Mouse (Mus musculus) heart, postnatal 14 days (tissue): ENCODE measurements at regions not wholly inside any gene's neighbourhood (a gene's known extent, or its start where the extent isn't known, plus 50 kb on each side); places are given as distances from the start of the nearest gene placed in this dataset.
"Not testable (repeated sequence)": the region's sequence is repeated elsewhere in the genome, so short reads cannot be mapped to it uniquely, and the experiment has no call there.

Experiments
- DNase-seq, 2 experiments: peaks; one replicate each; pipeline ENCODE4 v3.0.0; 2021 to 2022
- intact Hi-C: fragments of 180-260 bp; cut with DNase I; formaldehyde crosslinking; loops from one replicate; pipeline ENCODE4 v1.15.1; 2025

- intact Hi-C loops: no loop called here
- no peak for DNase-seq
Observed at GRCm38 (mm10) chr16:23838696-23839095, 52.1 kb downstream of the Sst start.

GRCm38 (mm10) chr16:23838114-23838513, 52.6 kb downstream of the Sst start:
- intact Hi-C loops: no loop called here
- DNase-seq: no peak

GRCm38 (mm10) chr16:23834991-23835390, 55.8 kb downstream of the Sst start:
- intact Hi-C loops: no loop called here

GRCm38 (mm10) chr16:23833603-23834002, 57.2 kb downstream of the Sst start:
- intact Hi-C loops: no loop called here
- no peak for DNase-seq

More at GRCm38 (mm10) chr16:23834991-23835390, 55.8 kb downstream of the Sst start:
- DNase-seq: no peak

GRCm38 (mm10) chr16:23833042-23833423, 57.7 kb downstream of the Sst start:
- intact Hi-C loops: no loop called here
- DNase-seq: no peak

GRCm38 (mm10) chr16:23832393-23833041, 58.2 kb downstream of the Sst start:
- no peak for DNase-seq
- intact Hi-C loops: no loop called here

- intact Hi-C loops: no loop called here
- DNase-seq: no peak
Observed at GRCm38 (mm10) chr16:23825662-23826061, 65.1 kb downstream of the Sst start.

GRCm38 (mm10) chr16:23785216-23785615, 105.5 kb downstream of the Sst start:
- no peak for DNase-seq
- intact Hi-C loops: no loop called here

GRCm38 (mm10) chr16:23784021-23784897, 106.5 kb downstream of the Sst start:
- DNase-seq: no peak
- intact Hi-C loops: no loop called here

- peak; percentile 2 to 12 for DNase-seq
- intact Hi-C loops: no loop called here
Observed at GRCm38 (mm10) chr16:23780440-23781231, 110.1 kb downstream of the Sst start.

GRCm38 (mm10) chr16:23777894-23778293, 112.9 kb downstream of the Sst start:
- no peak for DNase-seq
- intact Hi-C loops: no loop called here

GRCm38 (mm10) chr16:23777041-23777440, 113.7 kb downstream of the Sst start:
- intact Hi-C loops: no loop called here
- DNase-seq: no peak

GRCm38 (mm10) chr16:23776501-23776900, 114.3 kb downstream of the Sst start:
- intact Hi-C loops: no loop called here
- DNase-seq: no peak

GRCm38 (mm10) chr16:23758136-23758812, 132.5 kb downstream of the Sst start:
- intact Hi-C loops: no loop called here
- no peak for DNase-seq

- intact Hi-C loops: no loop called here
- no peak for DNase-seq
Observed at GRCm38 (mm10) chr16:23737026-23737425, 153.7 kb downstream of the Sst start.

- intact Hi-C loops: no loop called here
- no peak for DNase-seq
Observed at GRCm38 (mm10) chr16:23735722-23736121, 155.0 kb downstream of the Sst start.

- no peak for DNase-seq
- intact Hi-C loops: no loop called here
Observed at GRCm38 (mm10) chr16:23726562-23726961, 164.2 kb downstream of the Sst start.

- intact Hi-C loops: no loop called here
- no peak for DNase-seq
Observed at GRCm38 (mm10) chr16:23721745-23722144, 169.0 kb downstream of the Sst start.

GRCm38 (mm10) chr16:23701156-23701555, 180.5 kb upstream of the Masp1 start:
- intact Hi-C loops: no loop called here
- peak in 1 of 2 experiments; percentile 1 for DNase-seq

- intact Hi-C loops, DNase-seq: not testable (repeated sequence)
Observed at GRCm38 (mm10) chr16:23694226-23694625, 173.6 kb upstream of the Masp1 start.

GRCm38 (mm10) chr16:23690061-23690460, 169.4 kb upstream of the Masp1 start:
- intact Hi-C loops: no loop called here

More at GRCm38 (mm10) chr16:23690061-23690460, 169.4 kb upstream of the Masp1 start:
- DNase-seq: no peak
